Mouse (Mus musculus) layer of hippocampus, adult 18-20 months (tissue): Measurements from ENCODE around the gene Tmem176a. TPM values are rescaled to one million over a fixed set of nuclear protein-coding genes. Genes with fewer than 3 reads are reported as not detected.
"Not testable (repeated sequence)": the region's sequence is repeated elsewhere in the genome, so short reads cannot be mapped to it uniquely, and the experiment has no call there.

ENCODE experiments used
- DNase-seq, 2 experiments: peaks; one replicate each; pipeline ENCODE4 v3.0.0; 2022; ENCODE audit warnings: low spot score in 2 of 2
- total RNA-seq, 2 experiments: library from RNA; stranded (reverse); gene quantifications; 2 replicates each; pipeline ENCODE4 v1.2.3; 2021

Gene Tmem176a
- total RNA-seq, 2 experiments from 2014 or later = 32.4 to 36.3 TPM

DNA sequence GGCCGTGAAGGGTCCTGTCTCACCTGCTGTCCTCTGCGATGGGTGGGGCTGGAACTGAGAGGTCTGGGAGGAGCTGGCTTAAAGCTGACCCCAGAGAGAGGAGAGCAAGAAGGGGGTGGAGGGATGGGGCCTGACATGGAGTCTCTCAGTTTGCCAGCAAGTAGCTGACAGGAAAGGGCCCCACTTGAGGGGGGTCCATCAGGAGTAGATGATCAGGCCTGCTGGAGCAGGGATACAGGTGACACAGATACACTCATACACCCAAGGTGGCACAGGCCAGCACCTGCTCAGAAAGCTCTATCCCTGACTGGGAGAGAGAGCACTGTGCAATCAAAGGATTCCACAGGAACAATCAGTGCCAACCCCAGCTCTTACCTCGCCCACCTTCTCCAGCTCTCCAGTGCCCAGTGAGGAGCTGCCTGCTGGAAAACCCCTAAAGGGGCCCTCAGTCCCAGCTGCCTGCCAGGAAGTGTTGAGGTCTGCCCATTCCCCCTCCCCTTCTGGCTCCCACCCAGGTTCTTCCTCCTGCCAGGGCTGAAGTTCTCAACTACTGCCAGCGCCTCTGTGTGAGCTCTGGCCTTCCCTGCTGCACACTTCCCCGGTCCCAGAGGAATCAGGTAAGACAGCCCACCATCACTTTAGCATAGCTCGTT, 380 bp downstream of the Tmem176a start, which contains the start of gene Tmem176b:
Gene Tmem176b (minus strand): TSS at position 524 of the 653 bp plus-strand sequence.
- peak; percentile 55 to 83 for DNase-seq

DNA sequence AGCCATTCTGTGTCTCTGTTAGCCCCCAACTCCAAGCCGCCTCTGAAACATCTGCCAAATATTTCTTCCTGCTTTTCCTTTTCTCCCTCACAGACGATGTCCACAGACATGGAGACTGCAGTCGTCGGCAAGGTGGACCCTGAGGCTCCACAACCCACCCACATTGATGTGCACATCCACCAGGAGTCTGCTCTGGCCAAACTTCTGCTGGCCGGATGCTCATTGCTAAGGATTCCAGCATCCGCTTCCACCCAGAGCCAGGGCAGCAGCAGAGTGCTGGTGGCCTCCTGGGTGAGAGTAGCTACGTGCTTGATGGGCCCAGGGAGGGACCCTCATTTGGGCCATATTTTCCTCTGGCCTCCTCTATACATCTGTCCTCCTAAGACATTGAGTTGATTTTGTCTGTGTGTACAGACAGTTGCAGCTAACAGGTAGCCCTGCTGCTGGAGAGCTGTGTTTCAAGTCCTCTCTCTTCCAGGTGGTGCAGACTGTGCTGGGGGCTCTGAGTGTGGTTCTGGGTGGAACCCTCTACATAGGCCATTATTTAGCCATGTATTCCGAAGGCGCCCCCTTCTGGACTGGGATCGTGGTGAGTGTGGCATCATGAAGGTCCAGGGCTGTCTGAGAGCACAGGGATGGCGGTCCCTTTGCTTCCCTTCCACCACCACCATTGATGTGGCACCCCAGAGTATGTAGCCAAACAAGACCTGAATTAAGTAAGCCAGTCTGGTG, 1.6 kb downstream of the Tmem176a start:
- no peak for DNase-seq

DNA sequence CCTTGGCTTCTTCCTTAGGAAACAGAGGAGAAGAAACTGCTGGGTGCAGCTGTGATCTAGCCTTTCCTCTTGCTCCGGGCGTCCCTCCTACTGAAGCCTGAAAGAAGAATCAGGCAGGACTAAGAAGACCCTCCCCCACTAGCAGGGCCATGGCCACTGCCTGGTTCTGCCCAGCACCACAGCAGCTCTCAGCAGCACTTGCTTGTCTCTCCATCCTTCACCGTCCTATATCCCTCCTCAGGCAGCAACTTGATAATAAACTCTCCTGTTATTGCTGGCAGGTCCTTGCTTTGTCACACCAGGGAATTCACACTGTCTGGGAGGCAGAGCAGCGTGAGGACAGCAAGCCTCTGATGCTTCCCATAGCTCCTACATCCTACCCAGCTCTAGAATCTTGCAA, 4.4 kb downstream of the Tmem176a start:
- DNase-seq = no peak

- DNase-seq = no peak
Observed at GRCm38 (mm10) chr6:48851820-48852491, 11.2 kb downstream of the Tmem176a start.

DNA sequence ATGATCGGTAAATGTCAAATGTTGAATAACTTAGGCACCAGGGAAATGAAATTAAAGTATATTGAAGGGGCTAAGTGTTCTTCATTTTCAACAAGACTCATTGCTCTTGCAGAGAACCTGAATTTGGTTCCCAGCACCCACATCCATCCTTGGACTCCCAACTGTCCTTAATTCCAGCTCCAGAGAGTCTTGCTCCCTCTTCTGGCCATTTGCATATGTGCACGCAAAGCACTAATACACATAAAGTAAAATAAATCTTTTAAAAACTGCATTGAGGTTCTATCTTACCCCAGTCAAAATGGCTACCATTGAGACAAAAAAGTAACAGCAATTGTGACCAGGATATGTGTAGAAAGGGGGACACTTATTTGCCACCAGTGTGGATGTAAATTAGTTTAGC, 13.4 kb downstream of the Tmem176a start:
- no peak for DNase-seq

DNA sequence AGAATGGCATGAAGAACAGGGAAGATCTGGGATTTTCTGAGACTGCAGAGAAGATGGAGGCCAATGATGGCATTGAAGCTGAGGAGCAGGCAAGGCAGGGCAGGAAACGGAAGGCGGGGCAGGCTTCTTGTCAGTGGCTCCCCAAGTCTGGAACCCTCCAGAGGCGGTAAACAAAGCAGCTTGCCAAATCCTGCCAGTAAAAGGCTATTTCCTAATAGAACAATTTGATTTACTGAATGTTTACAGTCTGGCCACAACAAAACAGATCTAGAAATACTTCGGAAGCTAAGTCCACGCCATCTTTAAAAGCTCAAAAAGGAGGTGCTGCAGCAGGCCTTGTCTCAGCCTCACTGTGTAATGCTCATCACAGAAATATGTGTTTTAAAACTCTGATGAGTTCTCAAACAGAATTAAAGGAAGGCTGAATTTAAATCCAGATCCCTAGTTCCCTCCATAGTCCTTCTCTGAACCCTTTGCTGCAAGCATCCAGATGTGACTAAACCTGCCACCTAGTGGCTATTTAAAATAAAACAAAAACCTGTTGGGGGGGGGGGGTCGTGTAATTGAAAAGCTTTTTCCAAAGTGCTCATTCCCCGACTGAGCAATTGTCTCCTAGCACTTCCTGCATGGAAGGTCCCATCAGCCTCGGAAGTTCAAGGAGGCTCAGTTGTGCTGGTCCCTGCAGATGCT, 17.0 kb downstream of the Tmem176a start:
- no peak for DNase-seq

DNA sequence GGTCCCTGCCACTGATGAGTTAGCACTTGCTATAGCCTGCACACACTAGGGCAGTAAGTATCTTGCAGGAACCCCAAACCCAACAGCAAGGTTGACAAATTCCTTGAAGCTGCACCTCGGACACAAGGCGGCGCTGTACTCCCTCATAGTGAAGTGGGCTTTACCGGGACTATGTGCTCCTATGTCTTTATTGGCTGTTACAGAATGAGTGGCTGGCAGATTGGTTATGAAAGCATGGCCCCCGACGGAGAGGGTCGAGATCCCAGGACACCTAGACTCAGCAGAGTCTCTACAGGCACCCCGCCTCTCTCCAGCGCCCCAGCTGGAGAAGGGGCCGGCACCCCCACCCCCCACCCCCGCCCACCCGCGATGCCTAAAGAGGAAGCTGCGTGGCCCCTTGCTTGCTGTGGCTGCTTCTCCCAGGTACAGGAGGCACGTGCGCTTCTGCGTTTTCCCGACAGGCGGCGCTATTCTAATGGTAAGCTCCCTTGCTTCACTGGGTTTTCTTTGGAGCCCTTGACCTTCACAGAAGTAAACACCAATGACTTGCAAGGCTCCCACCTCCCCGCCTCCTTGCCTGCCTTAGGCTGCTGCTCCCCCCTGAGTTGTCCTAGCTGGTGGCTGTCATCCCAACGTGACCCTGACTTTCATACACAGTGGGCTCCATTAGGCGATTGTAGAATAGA, 19.6 kb downstream of the Tmem176a start:
- peak; percentile 32 to 51 for DNase-seq

DNA sequence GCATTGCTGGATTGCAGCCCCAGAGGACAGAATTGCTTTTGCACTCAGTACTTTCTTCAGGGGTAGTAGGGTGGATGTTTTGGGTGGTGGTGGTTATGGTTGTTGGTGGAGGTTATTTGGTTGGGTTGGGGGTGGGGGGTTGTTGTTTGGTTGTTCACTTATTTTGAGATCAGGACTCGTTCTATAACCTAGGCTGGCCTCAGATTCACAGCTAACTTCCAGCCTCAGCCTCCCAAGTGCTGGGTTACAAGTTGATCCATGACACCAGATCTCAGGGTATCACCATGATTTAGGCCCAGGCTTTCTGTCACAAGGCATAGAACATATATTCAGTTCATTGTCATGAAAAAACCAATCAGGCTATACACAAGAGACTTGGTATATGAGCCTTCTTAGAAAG, 20.1 kb downstream of the Tmem176a start:
- DNase-seq = no peak

DNA sequence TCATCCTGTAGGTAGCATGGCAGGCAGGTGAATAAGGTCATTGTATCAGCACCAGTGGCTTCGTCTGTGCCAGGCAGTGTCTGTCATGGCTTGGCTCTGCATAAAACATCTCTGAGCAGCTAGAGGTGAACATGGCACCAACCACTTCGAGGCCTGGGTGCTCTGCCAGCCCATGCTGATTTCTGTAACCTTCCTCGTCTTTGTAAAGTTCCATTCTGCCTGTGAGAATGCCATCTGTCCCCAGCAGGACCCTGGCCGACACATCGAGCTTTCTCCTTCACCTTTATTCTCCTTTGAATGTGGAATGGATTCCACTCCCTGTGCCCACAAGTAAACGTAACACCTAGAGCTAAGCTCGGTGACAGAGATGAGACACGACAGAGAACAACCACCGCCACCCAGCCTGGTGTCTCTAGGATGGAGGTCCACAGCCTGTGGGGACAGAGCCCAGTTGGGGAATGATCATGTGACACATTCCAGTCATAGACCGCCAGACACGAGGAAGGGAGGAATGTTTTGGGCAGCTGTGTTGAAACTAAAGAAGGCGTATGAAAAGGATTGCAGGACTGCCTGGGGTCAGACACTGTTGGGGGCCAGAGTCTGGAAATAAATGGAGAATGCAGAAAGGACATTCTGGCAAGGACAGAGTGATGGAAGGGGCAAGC, 21.0 kb downstream of the Tmem176a start:
- DNase-seq = no peak

DNA sequence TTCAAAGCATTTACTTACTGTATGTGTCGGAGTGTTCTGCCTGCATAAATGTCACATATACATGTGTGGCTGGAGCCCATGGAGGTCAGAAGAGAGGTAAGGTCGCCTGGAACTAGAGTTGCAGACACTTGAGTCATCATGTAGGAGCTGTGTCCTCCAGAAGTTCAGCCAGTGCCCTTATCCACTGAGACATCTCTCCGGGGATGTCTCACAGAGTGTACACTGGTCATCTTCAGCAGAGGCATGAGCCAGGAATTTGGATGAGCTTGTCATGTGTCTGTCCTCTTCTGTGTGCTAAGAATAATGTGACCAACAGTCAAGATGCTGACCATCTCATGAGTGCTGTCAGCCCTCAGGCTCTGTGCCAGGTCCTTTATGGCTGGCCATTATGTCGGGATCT, 22.1 kb downstream of the Tmem176a start:
- no peak for DNase-seq

DNA sequence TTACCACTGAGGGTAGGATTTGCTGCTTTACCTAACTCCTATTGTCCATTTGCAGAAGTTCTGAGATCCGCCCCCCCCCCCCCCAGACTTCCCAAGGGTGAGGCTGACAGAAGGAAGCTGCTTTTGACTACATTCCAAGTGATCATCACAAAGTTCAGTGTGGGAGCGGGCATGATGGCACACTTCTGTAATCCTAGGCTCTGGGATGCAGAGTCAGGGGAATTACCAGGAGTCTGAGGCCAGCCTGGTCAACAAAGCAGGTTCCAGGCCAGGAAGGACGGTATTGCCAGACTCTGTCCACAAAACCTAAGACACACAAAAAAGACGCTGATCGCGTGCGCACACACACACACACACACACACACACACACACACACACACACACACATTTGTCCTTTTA, 22.8 kb downstream of the Tmem176a start:
- no peak for DNase-seq

- DNase-seq = no peak
Observed at GRCm38 (mm10) chr6:48864181-48864580, 23.5 kb downstream of the Tmem176a start.

- DNase-seq = no peak
Observed at GRCm38 (mm10) chr6:48864723-48865122, 24.0 kb downstream of the Tmem176a start.

DNA sequence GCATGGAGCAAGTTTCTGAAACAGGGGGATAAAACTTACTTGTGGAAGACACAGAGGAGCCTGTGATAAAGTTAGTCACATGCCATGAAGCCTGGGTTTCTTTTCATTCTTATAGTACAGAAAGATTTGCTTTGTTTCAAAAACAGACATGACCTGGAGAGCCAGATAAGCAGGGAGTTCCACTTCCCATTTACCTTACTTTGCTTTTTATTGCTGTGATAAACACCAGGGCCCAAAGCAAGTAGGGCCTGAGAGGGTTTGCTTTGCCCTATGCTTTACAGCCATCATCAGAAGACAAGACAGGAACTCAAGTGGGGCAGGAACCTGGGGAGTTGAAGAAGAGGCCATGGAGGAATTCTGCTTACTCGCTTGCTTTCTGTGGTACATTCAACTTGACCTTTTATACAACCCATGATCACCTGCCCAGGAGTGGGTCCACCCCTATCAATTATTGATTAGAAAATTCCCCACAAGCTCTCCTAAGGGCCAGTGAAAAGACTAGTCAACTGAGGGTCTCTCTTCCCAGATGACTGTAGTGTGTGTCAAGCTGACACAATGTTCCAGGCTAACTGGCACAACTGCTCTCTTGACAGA, 24.5 kb downstream of the Tmem176a start:
- DNase-seq = no peak

DNA sequence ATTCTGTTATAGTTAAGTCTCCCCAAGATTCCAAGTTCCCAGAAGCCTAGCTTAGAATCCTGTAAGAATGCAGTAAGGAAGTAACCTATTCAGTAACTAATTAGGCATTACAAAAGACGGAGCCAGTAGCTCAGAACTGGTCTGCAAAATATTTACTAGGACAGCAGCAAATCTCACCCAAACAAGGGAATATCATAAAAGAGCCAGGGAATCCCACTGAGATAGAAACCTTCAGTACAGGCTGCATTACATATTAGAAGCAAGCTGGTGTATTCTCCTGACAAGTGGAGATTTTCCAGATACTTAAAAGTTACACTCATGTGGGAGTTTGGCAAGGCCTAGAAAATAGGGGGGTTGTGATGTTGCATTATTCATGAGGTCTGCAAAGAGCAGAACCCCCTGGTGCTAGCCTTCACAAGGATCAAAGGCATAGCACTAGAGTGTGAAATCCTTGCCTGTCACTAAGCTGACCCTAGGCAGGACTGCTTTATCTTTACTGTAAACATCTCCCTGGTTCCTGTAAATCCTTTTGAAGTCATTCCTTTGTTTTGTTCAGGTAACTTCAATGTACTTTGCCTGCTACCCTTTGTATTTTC, 25.7 kb downstream of the Tmem176a start:
- not testable (repeated sequence) for DNase-seq

- DNase-seq = no peak
Observed at GRCm38 (mm10) chr6:48867158-48867557, 26.4 kb downstream of the Tmem176a start.

DNA sequence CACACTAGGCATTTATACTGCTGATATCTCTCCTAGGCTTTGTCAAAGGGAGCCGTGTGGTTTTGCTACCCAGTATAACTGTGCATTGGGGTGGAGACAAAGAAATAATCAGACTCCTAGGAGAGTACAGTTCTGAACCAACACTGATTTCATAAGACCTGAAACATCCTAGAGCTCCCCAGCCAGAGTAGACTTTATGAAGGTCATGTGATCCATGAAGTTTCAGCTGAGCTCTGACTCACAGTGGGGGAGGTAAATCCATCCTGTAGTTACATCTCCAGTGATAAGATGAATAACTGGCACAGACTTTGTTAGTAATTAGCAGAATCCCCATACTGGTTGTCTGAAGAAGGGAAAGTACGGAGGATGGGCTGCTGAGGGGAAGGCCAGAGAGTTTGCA, 29.1 kb downstream of the Tmem176a start:
- DNase-seq = no peak

GRCm38 (mm10) chr6:48872596-48872995, 31.9 kb downstream of the Tmem176a start, which contains the start of gene Aoc1:
Gene Aoc1 (plus strand): TSS chr6:48872896.
- DNase-seq = no peak

DNA sequence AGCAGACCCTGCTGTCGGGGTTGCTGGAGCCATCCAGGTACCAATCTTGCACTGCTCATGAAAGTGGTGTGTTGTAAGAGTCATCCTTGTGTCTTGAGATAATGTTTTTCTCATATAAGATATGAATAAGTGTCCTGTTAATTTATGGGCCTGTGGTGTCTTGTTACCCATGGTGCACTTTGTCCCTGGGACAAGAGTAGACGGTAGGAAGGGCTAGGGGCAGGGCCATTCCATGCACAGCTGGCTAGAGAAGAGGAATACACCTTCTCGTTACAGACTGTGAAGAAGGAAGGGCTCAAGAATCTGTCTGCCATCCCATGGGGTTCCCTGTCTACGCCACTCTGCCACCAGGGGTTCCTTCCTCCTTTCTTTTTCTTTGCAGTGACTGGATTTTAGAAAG, 33.9 kb downstream of the Tmem176a start:
- no peak for DNase-seq

DNA sequence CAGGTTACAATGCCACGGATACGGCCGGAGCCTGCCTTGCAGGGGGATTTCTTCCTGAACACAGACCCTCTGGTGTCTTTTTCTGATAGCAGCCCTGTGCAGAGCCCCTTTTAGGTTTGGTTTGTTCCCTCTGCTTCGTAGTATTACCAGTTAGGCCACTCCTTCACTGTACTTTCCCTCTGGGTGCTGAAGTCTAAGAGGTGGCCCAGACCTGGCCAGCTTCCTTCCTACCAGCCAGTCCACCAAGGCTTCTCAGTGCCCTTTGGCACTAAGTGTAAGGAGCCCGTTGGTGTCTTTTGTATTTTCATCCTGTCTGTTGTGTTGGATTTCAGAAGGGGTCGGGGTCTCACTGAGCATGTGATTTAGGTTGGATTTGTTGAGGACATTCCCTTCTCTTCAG, 34.8 kb downstream of the Tmem176a start:
- DNase-seq = no peak
